Mouse (Mus musculus) lung, embryonic 14.5 days (tissue): ENCODE measurements around the gene Adgrf1. TPM values are rescaled to one million over a fixed set of nuclear protein-coding genes. Genes with fewer than 3 reads are reported as not detected.
A peak's percentile ranks its signal among the peaks of the same experiment; 100 is the strongest.

Source experiments
- ATAC-seq: fragments of 200-750 bp; cut with Nextera tagmentation; 2 replicates; pipeline ENCODE4 v1.8.0; 2017; ENCODE audit warnings: mild to moderate bottlenecking, moderate TSS enrichment, moderate library complexity; ENCODE audit not compliant: insufficient read depth
- DNase-seq: peaks from one replicate; pipeline ENCODE4 v3.0.0-alpha.2; 2015
- H3K27ac ChIP-seq: fragments of 300-500 bp; sonication (generic); 2 replicates; pipeline ENCODE4 v1.5.1; 2014; ENCODE audit warnings: low read depth, mild to moderate bottlenecking, moderate library complexity
- H3K27me3 ChIP-seq: fragments of 300-500 bp; sonication (generic); 2 replicates; pipeline ENCODE4 v1.6.1; 2014; ENCODE audit warnings: low read length, control low read depth; ENCODE audit not compliant: insufficient read depth
- H3K36me3 ChIP-seq: fragments of 300-500 bp; sonication (generic); 2 replicates; pipeline ENCODE4 v1.6.1; 2014; ENCODE audit warnings: control low read depth; ENCODE audit not compliant: insufficient read depth
- H3K4me1 ChIP-seq: fragments of 300-500 bp; sonication (generic); 2 replicates; pipeline ENCODE4 v1.6.1; 2014; ENCODE audit warnings: antibody characterized with exemption, control low read depth; ENCODE audit not compliant: insufficient read depth
- H3K4me2 ChIP-seq: fragments of 300-500 bp; sonication (generic); 2 replicates; pipeline ENCODE4 v1.6.1; 2014; ENCODE audit warnings: mild to moderate bottlenecking
- H3K4me3 ChIP-seq: fragments of 300-500 bp; sonication (generic); 2 replicates; pipeline ENCODE4 v1.5.1; 2014; ENCODE audit warnings: low read depth, low read length
- H3K9ac ChIP-seq: fragments of 300-500 bp; sonication (generic); 2 replicates; pipeline ENCODE4 v1.6.1; 2014
- H3K9me3 ChIP-seq: fragments of 300-500 bp; sonication (generic); 2 replicates; pipeline ENCODE4 v1.6.1; 2016; ENCODE audit warnings: low read depth, low read length, control low read depth
- CTCF ChIP-seq: IDR thresholded peaks from 2 replicates; pipeline ENCODE4 v1.5.1; 2016; ENCODE audit warnings: antibody characterized with exemption, low read depth
- WGBS: fragments of 180-500 bp; shearing (Covaris S2); extraction: QIAGEN DNeasy Blood & Tissue Kit; methylation state at CpG from one replicate; pipeline ENCODE4 v1.1.7; 2014; 5-methylcytosine and 5-hydroxymethylcytosine counted together
- polyA plus RNA-seq: library from polyadenylated mRNA; unstranded; fragments of >200 nt; fragmentation: Nextera tagmentation; extraction: Ambion mirVana; gene quantifications from 2 replicates; pipeline ENCODE4 v1.2.1, GENCODE M21; 2014

Gene Adgrf1
- polyA plus RNA-seq, 1 experiment from 2014 or later, result not detected

- Histone ChIP-seq H3K27ac (no peak overlapping the region), H3K4me1 (peaks cover 6% of the 10 kb centered on the region; the same call in 1 of the 2 replicates), H3K27me3 (no peaks in the 10 kb centered on the region), H3K4me2 (peak overlapping the region; percentile 63), H3K36me3 (no peaks in the 10 kb centered on the region), H3K9ac (no peak overlapping the region), H3K9me3 (no peaks in the 10 kb centered on the region), H3K4me3 (no peak overlapping the region)
- 50% methylated on average over 7 of the region's 7 CpGs for WGBS
- no peak for DNase-seq
- no peak for ATAC-seq
- no peak for TF ChIP-seq CTCF
Observed at GRCm38 (mm10) chr17:43325986-43326671, 56.0 kb downstream of the Adgrf1 start.

DNA sequence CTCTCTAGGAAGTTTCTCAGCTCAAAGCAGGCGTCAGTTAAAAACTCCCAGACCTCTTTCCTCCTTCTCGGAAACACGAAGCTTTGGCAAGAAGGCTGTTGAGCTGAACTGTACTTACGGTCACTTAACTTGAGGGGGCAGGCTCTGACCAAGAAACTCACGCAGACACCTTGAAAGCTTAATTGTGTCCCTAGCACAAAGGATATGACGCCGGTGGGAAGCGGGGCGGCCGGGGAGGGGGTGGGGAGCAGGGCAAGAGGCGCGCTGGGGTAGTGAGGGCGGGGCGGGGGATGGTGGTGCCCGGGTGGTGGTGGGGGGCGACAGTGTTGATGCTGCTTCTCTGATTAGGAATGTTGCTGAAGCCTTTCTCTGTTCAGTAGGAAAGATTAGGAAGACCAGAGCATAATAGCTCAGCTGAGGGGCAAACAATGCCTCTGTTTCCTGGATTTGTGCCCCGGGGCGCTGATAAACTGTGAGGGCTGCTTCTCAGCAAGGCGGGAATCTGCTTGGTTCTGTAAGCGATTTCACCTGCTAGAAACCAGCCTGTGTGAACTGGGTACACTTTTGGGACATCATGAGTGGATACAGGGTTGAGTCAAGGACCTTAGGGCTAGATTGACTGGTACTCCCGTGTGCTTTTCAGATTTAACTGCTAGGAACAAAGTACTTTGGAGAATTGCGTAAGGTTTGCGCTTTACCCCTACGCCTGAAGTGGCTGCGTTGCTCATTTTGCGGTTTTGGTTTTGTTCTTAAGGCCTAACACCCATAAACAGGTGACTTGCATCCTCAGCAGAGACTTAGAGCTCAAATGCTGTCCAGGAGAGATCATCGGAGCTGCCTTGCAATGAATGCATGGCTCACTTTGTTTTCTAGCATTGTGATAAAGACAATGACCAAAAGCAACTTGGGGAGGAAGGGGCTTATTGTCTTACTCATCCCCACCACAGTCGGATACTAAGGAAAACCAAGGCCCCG lies 56.9 kb downstream of the Adgrf1 start:
- Histone ChIP-seq H3K27ac (peak overlapping the region; percentile 63), H3K4me1 (peaks cover 6% of the 10 kb centered on the region), H3K36me3 (no peaks in the 10 kb centered on the region), H3K27me3 (no peaks in the 10 kb centered on the region), H3K4me3 (peak overlapping the region; percentile 31), H3K9me3 (no peaks in the 10 kb centered on the region), H3K9ac (peak overlapping the region; percentile 40), H3K4me2 (peak overlapping the region; percentile 63)
- peak; percentile 90 for DNase-seq
- peak; percentile 90 for ATAC-seq
- 15% methylated on average over 29 of the region's 29 CpGs for WGBS
- TF ChIP-seq CTCF, result peak; percentile 79

- ATAC-seq (no peak), DNase-seq (peak; percentile 12)
- Histone ChIP-seq H3K9me3 (no peaks in the 10 kb centered on the region), H3K27ac (no peak overlapping the region), H3K36me3 (no peaks in the 10 kb centered on the region), H3K4me3 (no peak overlapping the region), H3K4me2 (no peak overlapping the region), H3K9ac (no peak overlapping the region), H3K27me3 (no peaks in the 10 kb centered on the region), H3K4me1 (peaks cover 9% of the 10 kb centered on the region)
- no peak for TF ChIP-seq CTCF
- WGBS, result 55% methylated on average over 5 of the region's 6 CpGs
Observed at GRCm38 (mm10) chr17:43327810-43328209, 57.7 kb downstream of the Adgrf1 start.

DNA sequence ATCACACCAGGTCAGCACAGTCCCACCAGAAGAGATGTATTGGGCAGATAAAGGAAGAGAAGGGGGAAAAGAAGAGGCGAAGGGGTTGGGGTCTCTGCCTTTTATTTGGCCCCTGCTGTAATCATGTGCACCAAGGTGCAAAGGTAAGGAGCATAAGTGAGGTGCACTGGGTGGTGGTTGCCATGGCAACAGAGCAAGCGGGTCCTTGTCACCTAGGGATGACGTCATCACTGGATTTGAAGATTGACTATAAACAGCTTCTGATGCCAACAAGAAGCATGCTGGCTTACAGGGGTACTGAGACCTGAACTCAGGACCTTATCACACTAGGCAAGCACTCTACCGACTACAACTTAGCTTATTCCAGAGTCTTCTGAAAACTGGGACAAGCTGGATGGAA lies 59.1 kb downstream of the Adgrf1 start:
- no peak overlapping the region for H3K9ac ChIP-seq
- H3K27me3 ChIP-seq, result no peaks in the 10 kb centered on the region
- H3K4me1 ChIP-seq, result peaks cover 9% of the 10 kb centered on the region
- H3K9me3 ChIP-seq, result no peaks in the 10 kb centered on the region
- no peak overlapping the region for H3K4me3 ChIP-seq
- H3K4me2 ChIP-seq, result no peak overlapping the region
- DNase-seq (peak; percentile 19), ATAC-seq (no peak)
- WGBS, result 76% methylated on average over 4 of the region's 4 CpGs
- TF ChIP-seq CTCF, result no peak
- H3K36me3 ChIP-seq, result no peaks in the 10 kb centered on the region
- no peak overlapping the region for H3K27ac ChIP-seq

GRCm38 (mm10) chr17:43329761-43330183 lies 59.6 kb downstream of the Adgrf1 start:
- 68% methylated on average over 7 of the region's 7 CpGs for WGBS
- no peak overlapping the region for H3K9ac ChIP-seq
- H3K27ac ChIP-seq, result no peak overlapping the region
- H3K4me2 ChIP-seq, result no peak overlapping the region
- H3K36me3 ChIP-seq, result no peaks in the 10 kb centered on the region
- H3K9me3 ChIP-seq, result no peaks in the 10 kb centered on the region
- H3K27me3 ChIP-seq, result no peaks in the 10 kb centered on the region
- H3K4me1 ChIP-seq, result peaks cover 9% of the 10 kb centered on the region
- ATAC-seq, result no peak
- DNase-seq, result peak; percentile 4
- no peak overlapping the region for H3K4me3 ChIP-seq
- no peak for TF ChIP-seq CTCF

DNA sequence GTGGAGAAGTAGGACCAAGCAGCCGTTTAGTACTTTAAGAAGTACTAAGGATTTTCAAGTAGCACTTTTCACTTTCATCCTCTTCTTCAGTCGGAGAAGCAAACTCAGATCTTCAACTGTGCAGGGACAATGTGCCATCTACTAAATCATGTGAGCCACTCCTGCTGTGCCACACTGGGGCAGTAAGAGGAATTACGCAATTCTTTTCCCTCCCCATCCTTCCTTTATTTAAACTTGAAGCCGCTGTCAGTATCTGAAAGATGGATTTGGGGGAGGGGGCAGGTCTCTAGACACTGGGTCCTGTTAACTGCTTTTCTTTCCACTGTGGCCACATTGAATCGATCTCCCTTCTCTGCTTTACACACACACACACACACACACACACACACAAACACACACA lies 62.6 kb downstream of the Adgrf1 start:
- WGBS, result 11% methylated on average over 5 of the region's 5 CpGs
- DNase-seq (peak; percentile 41), ATAC-seq (no peak)
- Histone ChIP-seq H3K9ac (no peak overlapping the region), H3K4me1 (peaks cover 4% of the 10 kb centered on the region; the same call in 1 of the 2 replicates), H3K4me2 (no peak overlapping the region), H3K27ac (no peak overlapping the region), H3K4me3 (no peak overlapping the region), H3K27me3 (no peaks in the 10 kb centered on the region), H3K36me3 (no peaks in the 10 kb centered on the region), H3K9me3 (no peaks in the 10 kb centered on the region)
- TF ChIP-seq CTCF, result no peak

DNA sequence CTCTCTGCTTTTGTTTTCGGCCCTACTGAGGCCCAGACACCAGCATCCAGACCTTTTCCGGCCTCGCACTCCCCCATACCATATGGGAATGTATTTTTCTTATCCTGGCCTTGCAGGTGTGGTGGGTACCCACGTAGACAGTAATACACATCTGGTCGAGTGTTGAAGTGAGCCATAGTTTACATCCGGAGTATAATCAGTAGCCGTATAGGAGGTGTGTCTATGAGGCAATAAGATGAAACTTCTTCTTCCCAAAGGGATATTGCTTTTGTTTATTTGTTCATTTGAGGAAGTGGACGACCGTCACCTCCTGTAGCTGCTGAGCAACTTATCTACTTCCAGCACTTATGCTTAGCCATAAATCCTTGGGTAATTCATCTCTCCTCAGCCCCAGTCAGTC lies 63.9 kb downstream of the Adgrf1 start:
- 39% methylated on average over 9 of the region's 9 CpGs for WGBS
- ATAC-seq (peak; percentile 22; the same call in 1 of the 2 replicates), DNase-seq (peak; percentile 22)
- Histone ChIP-seq H3K27ac (no peak overlapping the region), H3K9me3 (no peaks in the 10 kb centered on the region), H3K4me2 (no peak overlapping the region), H3K36me3 (no peaks in the 10 kb centered on the region), H3K27me3 (no peaks in the 10 kb centered on the region), H3K4me3 (no peak overlapping the region), H3K4me1 (peaks cover 4% of the 10 kb centered on the region; the same call in 1 of the 2 replicates), H3K9ac (no peak overlapping the region)
- no peak for TF ChIP-seq CTCF
